Mouse (Mus musculus) cerebellum, postnatal 14 days (tissue): ENCODE data around the gene Polr2l.
A peak's percentile ranks its signal among the peaks of the same experiment; 100 is the strongest.

Experiments used
- DNase-seq, 2 experiments: peaks; one replicate each; pipeline ENCODE4 v3.0.0; 2021; ENCODE audit warnings: mixed read lengths in 2 of 2

Gene Polr2l

GRCm38 (mm10) chr7:141475011-141475804 lies at the start of gene Polr2l, which contains the start of gene Tspan4:
Polr2l (minus strand) TSS chr7:141475132.
Tspan4 (plus strand) TSS chr7:141475240.
- DNase-seq = peak; percentile 91 to 92

GRCm38 (mm10) chr7:141524271-141524670 lies 49.3 kb upstream of the Polr2l start:
- no peak for DNase-seq

- peak; percentile 48 to 65 for DNase-seq
Observed at GRCm38 (mm10) chr7:141523007-141523406, 48.1 kb upstream of the Polr2l start.

GRCm38 (mm10) chr7:141519795-141520194 lies 44.9 kb upstream of the Polr2l start:
- peak in 1 of 2 experiments; percentile 8 for DNase-seq

- DNase-seq = no peak
Observed at GRCm38 (mm10) chr7:141518926-141519325, 44.0 kb upstream of the Polr2l start.

GRCm38 (mm10) chr7:141518296-141518695 lies 43.4 kb upstream of the Polr2l start:
- peak in 1 of 2 experiments; percentile 15 for DNase-seq

GRCm38 (mm10) chr7:141517638-141518037 lies 42.7 kb upstream of the Polr2l start:
- DNase-seq = peak in 1 of 2 experiments; percentile 10

GRCm38 (mm10) chr7:141510681-141511191 lies 35.8 kb upstream of the Polr2l start:
- peak; percentile 64 to 80 for DNase-seq

GRCm38 (mm10) chr7:141510196-141510595 lies 35.3 kb upstream of the Polr2l start:
- DNase-seq = peak; percentile 36 to 71

- no peak for DNase-seq
Observed at GRCm38 (mm10) chr7:141508160-141508559, 33.2 kb upstream of the Polr2l start.

DNA sequence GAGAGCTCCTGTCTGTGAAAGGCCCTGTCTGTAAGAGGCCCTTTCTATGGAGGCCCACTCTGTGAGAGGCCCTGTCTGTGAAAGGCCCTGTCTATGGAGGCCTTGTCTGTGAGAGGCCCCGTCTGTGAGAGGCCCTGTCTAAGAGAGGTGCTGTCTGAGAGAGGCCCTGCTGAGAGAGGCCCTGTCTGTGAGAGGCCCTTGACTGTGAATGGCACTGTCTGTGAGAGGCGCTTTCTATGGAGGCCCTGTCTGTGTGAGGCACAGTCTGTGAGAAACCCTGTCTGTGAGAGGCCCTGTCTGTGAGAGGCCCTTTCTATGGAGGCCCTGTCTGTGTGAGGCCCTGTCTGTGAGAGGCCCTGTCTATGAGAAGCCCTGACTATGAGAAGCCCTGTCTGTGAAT lies 31.3 kb upstream of the Polr2l start:
- DNase-seq = no peak

GRCm38 (mm10) chr7:141502556-141502905 lies 27.6 kb upstream of the Polr2l start:
- DNase-seq = peak; percentile 81 to 89

- DNase-seq = peak; percentile 79 to 81
Observed at GRCm38 (mm10) chr7:141501820-141502555, 27.1 kb upstream of the Polr2l start.

DNA sequence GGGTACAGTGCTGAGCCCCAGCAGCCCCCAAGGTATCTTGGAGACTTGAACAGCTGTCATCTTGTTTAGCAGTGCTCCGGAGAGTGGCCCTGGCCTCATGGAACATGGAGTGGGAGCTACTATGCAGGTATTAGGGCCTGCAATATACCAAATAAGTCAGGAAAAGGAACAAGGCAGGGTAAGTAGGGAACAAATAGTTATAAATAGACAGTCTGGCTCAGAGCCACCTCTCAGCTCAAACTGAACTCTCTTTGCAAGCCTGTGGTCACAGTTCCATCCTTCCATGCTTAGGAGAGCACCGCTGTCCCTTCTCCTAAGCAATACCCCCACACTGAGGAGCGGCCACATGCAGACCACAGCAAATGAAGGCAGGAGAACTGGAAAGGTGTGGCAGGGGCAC lies 22.7 kb upstream of the Polr2l start:
- peak in 1 of 2 experiments; percentile 43 for DNase-seq

GRCm38 (mm10) chr7:141495940-141496339 lies 21.0 kb upstream of the Polr2l start:
- peak; percentile 63 for DNase-seq

GRCm38 (mm10) chr7:141495379-141495778 lies 20.4 kb upstream of the Polr2l start:
- DNase-seq = peak in 1 of 2 experiments; percentile 52

DNA sequence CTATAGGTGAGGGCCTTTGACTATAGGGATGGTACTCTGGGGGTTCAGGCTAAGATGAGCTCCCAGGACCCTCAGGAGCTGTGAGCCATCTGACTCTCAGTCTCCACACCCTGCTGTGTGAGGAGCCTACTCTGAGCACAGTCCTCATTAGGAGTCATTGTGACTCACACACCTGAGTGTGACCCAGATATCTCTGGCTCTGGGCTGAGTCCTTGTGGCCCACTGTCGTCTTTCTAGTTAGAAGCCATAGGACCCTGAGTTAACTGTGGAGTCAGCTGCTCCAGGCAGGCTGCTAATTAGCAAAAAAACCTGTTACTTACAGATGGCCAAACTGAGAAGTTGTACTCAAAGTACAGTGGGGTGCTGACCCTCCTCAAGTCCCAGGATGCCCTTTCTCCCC lies 18.8 kb upstream of the Polr2l start:
- DNase-seq = peak in 1 of 2 experiments; percentile 33

GRCm38 (mm10) chr7:141492738-141493137 lies 17.8 kb upstream of the Polr2l start:
- DNase-seq = peak in 1 of 2 experiments; percentile 65

DNA sequence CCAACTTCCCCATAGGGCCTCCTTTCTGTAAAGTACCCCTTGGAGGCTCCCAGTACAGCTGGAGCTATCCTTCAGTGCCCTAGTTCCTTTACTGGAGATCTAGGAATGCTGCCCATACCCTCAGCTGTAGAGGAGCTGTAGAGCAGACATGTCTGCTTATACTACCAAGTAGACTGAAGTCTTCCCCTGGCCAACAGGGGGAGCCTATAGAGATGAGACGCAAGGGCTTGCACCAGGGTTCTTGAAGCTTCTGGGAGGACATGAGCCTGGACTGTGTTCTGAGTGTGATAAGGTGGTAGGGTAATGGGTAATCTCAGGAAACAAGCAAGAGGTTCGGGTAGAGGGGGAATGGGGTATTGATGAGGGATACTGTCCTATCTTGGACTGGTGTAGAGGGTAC lies 16.2 kb upstream of the Polr2l start:
- DNase-seq = no peak

GRCm38 (mm10) chr7:141487141-141487540 lies 12.2 kb upstream of the Polr2l start:
- DNase-seq = peak in 1 of 2 experiments; percentile 44

DNA sequence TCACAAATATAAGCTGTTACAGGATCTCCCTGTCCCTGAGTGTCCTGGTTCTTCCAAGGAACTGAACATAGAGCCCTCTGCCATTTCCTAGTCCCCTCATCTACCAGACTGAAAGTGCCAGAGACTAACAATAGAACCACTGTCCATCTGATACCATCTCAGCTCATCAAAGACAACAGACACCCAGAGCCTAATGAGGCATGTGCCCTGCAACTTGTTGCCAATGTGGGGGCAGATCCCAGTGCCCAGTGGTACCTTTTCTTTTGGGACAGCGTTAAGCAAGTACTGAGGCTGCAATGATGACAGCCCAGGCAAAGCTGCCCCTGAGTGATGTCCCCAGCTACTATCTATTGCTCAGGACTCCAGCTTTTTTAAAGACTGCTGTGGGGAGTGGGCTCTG lies 11.3 kb upstream of the Polr2l start:
- no peak for DNase-seq

DNA sequence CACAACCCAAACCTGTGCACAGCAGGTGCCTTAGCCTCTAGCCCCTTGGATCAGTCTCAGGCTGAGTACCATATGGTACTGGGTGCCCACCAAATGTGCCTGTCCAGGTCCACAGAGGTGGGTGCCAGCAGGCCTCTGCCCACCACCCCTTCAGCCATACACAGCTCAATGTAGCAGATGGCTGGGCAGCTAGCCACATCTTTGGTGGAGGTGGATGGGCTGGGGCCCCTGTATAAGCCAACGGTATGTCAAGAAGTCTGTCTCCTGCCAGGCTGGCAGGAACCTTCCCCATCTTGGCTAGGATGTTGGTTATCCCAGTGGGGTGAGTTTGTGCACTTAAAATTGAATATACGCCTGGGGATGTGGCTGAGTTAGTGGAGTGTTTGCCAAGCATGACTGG lies 10.7 kb upstream of the Polr2l start:
- DNase-seq = peak; percentile 98 to 99

GRCm38 (mm10) chr7:141485186-141485585 lies 10.3 kb upstream of the Polr2l start:
- peak in 1 of 2 experiments; percentile 65 for DNase-seq
